Mouse (Mus musculus): Measurements from ENCODE around the gene Foxred1.

GRCm38 (mm10) chr9:35163011-35163690, 47.7 kb downstream of the Foxred1 start:
- TF ChIP-seq CTCF (IDR thresholded peaks at IDR 0.05; ENCODE audit: low read depth) (no peak), EP300 (IDR thresholded peaks at IDR 0.05; ENCODE audit: low read depth) (no peak)
